Mouse (Mus musculus) neural tube, embryonic 13.5 days (tissue): Measurements from ENCODE around the gene Ttpal. TPM values are rescaled to one million over a fixed set of nuclear protein-coding genes. Genes with fewer than 3 reads are reported as not detected.
A peak's percentile ranks its signal among the peaks of the same experiment; 100 is the strongest.
"Not testable (repeated sequence)": the region's sequence is repeated elsewhere in the genome, so short reads cannot be mapped to it uniquely, and the experiment has no call there.

Source experiments
- ATAC-seq: fragments of 200-750 bp; cut with Nextera tagmentation; 2 replicates; pipeline ENCODE4 v1.8.0; 2017; ENCODE audit warnings: low read depth, mild to moderate bottlenecking, moderate TSS enrichment, moderate library complexity
- H3K27ac ChIP-seq: fragments of 300-500 bp; sonication (generic); replicated peaks from 2 replicates; pipeline ENCODE4 v1.5.1; 2015; ENCODE audit warnings: moderate library complexity, mild to moderate bottlenecking, inconsistent platforms
- H3K27me3 ChIP-seq: fragments of 300-500 bp; sonication (generic); 2 replicates; pipeline ENCODE4 v1.6.1; 2015; ENCODE audit warnings: mild to moderate bottlenecking, inconsistent platforms
- H3K36me3 ChIP-seq: fragments of 300-500 bp; sonication (generic); 2 replicates; pipeline ENCODE4 v1.6.1; 2015; ENCODE audit warnings: mild to moderate bottlenecking, inconsistent platforms
- H3K4me1 ChIP-seq: fragments of 300-500 bp; sonication (generic); replicated peaks from 2 replicates; pipeline ENCODE4 v1.6.1; 2015; ENCODE audit warnings: inconsistent platforms
- H3K4me2 ChIP-seq: fragments of 300-500 bp; sonication (generic); 2 replicates; pipeline ENCODE4 v1.6.1; 2015; ENCODE audit warnings: inconsistent platforms, mild to moderate bottlenecking, moderate library complexity
- H3K4me3 ChIP-seq: fragments of 300-500 bp; sonication (generic); 2 replicates; pipeline ENCODE4 v1.5.1; 2015; ENCODE audit warnings: mild to moderate bottlenecking, inconsistent platforms
- H3K9ac ChIP-seq: fragments of 300-500 bp; sonication (generic); 2 replicates; pipeline ENCODE4 v1.6.1; 2015; ENCODE audit warnings: moderate library complexity, mild to moderate bottlenecking, inconsistent platforms
- H3K9me3 ChIP-seq: fragments of 300-500 bp; sonication (generic); 2 replicates; pipeline ENCODE4 v1.6.1; 2016; ENCODE audit warnings: inconsistent platforms
- WGBS: fragments of 180-500 bp; shearing (Covaris S2); methylation state at CpG from one replicate; pipeline ENCODE4 v1.1.7; 2015; 5-methylcytosine and 5-hydroxymethylcytosine counted together
- polyA plus RNA-seq: library from polyadenylated mRNA; unstranded; fragments of >200 nt; fragmentation: Nextera tagmentation; extraction: Ambion mirVana; gene quantifications from 2 replicates; pipeline ENCODE4 v1.2.1, GENCODE M21; 2015

The Ttpal gene
- polyA plus RNA-seq, 1 experiment from 2014 or later, result 39.2 TPM

- no peak overlapping the region for H3K4me2 ChIP-seq
- ATAC-seq, result no peak
- 0 out of 2 replicates have a peak, but pooled peaks cover 13% of the 10 kb centered on the region for H3K36me3 ChIP-seq
- H3K4me1 ChIP-seq, result peaks cover 58% of the 10 kb centered on the region
- no peaks in the 10 kb centered on the region for H3K9me3 ChIP-seq
- H3K9ac ChIP-seq, result no peak overlapping the region
- no peaks in the 10 kb centered on the region for H3K27me3 ChIP-seq
- no peak overlapping the region; the same call in 1 of the 2 replicates for H3K27ac ChIP-seq
- no peak overlapping the region for H3K4me3 ChIP-seq
- WGBS, result 74% methylated on average over 3 of the region's 3 CpGs
Observed at GRCm38 (mm10) chr2:163641681-163642080, 39.6 kb downstream of the Ttpal start.

DNA sequence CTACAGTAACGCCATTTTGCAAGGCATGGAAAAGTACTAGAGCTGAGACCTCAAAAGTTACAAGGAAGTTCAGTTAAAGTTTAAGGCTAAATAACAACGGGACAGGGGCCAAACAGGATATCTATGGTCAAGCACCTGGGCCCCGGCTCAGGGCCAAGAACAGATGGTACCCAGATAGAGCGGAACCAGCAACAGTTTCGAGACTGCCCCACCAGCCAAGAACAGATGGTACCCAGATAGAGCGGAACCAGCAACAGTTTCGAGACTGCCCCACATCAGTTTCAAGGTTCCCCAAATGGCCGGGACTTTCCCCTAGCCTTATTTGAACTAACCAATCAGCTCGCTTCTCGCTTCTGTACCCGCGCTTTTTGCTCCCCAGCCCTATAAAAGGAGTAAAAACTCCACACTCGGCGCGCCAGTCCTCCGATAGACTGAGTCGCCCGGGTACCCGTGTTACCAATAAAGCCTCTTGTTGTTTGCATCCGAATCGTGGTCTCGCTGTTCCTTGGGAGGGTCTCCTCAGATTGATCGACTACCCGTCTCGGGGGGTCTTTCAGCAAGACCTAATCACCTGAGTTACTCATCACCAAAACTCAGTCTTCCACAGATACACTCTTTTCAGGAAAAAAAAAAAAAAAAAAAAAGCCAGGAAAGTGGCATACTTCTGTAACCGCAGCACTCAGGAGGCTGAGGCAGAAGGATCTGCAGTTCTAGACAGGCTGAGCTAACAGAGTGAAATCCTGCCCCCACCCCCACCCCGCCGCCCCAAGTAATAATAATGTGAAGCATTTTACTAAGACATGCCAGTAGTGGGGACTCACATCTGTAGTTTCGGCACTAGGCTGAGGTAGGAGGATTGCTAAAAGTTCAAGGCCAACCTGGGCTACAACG, 40.8 kb downstream of the Ttpal start:
- Histone ChIP-seq H3K4me1 (peaks cover 52% of the 10 kb centered on the region), H3K27me3 (no peaks in the 10 kb centered on the region), H3K9me3 (no peaks in the 10 kb centered on the region), H3K4me2 (peak overlapping the region; percentile 70), H3K9ac (peak overlapping the region; percentile 97; the same call in 1 of the 2 replicates), H3K36me3 (0 out of 2 replicates have a peak, but pooled peaks cover 7% of the 10 kb centered on the region), H3K4me3 (peak overlapping the region; percentile 93), H3K27ac (peak overlapping the region; percentile 6)
- ATAC-seq, result no peak
- WGBS, result 86% methylated on average over 30 of the region's 30 CpGs

DNA sequence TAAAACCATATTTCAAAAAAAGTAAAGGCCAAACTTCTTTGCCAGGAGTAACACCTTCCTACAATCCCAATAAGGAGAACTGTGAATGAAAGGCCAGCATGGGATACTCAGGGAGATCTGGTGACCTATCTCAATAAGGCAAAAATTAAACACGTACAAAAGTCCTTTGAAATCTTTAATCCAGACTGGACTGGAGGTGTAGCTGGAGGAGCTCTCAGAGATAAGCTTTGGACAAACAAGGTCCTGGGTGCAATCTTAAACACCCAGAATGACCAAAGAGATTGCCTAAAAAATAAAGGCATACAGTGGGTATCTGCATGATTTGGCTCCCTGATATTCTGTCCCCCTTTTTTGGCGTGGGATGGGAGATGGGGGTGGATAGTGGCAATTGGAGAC, 41.5 kb downstream of the Ttpal start:
- H3K27me3 ChIP-seq, result no peaks in the 10 kb centered on the region
- ATAC-seq, result no peak
- H3K4me3 ChIP-seq, result peak overlapping the region; percentile 93
- peak overlapping the region; percentile 70 for H3K4me2 ChIP-seq
- 81% methylated on average over 2 of the region's 2 CpGs for WGBS
- H3K36me3 ChIP-seq, result 0 out of 2 replicates have a peak, but pooled peaks cover 6% of the 10 kb centered on the region
- H3K27ac ChIP-seq, result 0 out of 2 replicates have a peak overlapping the region, but pooled peaks have one; percentile 99
- H3K9me3 ChIP-seq, result no peaks in the 10 kb centered on the region
- H3K4me1 ChIP-seq, result peaks cover 48% of the 10 kb centered on the region
- peak overlapping the region; percentile 97 for H3K9ac ChIP-seq

GRCm38 (mm10) chr2:163644047-163644446, 41.9 kb downstream of the Ttpal start:
- no peak for ATAC-seq
- 9% methylated on average over 4 of the region's 4 CpGs for WGBS
- peak overlapping the region; percentile 70 for H3K4me2 ChIP-seq
- H3K4me1 ChIP-seq, result peaks cover 45% of the 10 kb centered on the region
- no peaks in the 10 kb centered on the region for H3K9me3 ChIP-seq
- H3K27ac ChIP-seq, result peak overlapping the region; percentile 99
- no peaks in the 10 kb centered on the region for H3K27me3 ChIP-seq
- peak overlapping the region; percentile 93 for H3K4me3 ChIP-seq
- H3K9ac ChIP-seq, result peak overlapping the region; percentile 97
- H3K36me3 ChIP-seq, result 0 out of 2 replicates have a peak, but pooled peaks cover 6% of the 10 kb centered on the region

DNA sequence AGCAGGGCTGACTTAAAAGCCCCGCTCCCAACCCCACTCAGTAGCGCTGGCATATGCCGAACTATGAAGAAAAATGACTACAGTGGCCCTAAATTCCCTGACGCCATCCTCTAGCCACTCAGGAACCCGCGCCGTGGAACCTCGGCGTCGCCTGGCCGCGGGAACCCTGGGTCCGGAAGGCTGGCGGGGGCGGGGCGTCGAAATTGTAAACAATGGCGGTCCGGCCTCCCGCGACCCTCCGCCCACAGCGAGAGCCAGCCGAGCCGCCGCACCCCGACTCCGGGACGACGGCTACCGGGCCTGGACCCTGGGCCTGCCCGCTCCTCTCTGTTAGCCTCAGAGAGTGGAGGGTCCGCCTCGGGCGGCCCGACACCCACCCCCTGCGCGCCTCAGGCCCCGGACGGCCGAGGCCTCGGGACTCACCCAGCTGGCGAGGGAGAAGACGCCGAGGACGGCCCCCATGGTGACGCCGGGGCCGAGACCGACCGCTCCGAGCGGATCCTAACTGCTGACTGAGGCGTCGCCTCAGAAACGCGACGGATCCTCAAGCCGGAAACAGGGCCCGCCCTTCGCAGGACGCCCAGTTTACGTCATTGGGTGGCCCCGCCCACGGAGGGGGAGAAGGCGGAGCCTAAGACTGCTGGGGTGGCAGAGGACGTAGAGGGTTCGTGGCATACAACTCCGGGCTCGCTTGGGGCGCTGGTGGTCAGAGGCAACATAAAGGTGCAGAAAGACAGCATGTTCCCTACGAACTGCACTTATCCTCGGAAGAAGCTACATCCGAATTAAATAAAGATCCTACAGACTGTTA, 42.7 kb downstream of the Ttpal start, which contains the start of gene Serinc3:
Serinc3 (minus strand) TSS at position 557 of the 811 bp plus-strand sequence.
- under 1% methylated on average over 66 of the region's 74 CpGs for WGBS
- H3K4me1 ChIP-seq, result peaks cover 40% of the 10 kb centered on the region
- peak within 1 kb of the TSS; percentile 97 for H3K9ac ChIP-seq
- no peaks in the 10 kb centered on the region for H3K27me3 ChIP-seq
- H3K36me3 ChIP-seq, result 0 out of 2 replicates have a peak, but pooled peaks cover 6% of the 10 kb centered on the region
- ATAC-seq, result peak; percentile 97
- H3K27ac ChIP-seq, result peak within 1 kb of the TSS; percentile 99
- H3K9me3 ChIP-seq, result 0 out of 2 replicates have a peak, but pooled peaks cover 4% of the 10 kb centered on the region
- H3K4me3 ChIP-seq, result peak within 1 kb of the TSS; percentile 93
- H3K4me2 ChIP-seq, result peak within 1 kb of the TSS; percentile 70

DNA sequence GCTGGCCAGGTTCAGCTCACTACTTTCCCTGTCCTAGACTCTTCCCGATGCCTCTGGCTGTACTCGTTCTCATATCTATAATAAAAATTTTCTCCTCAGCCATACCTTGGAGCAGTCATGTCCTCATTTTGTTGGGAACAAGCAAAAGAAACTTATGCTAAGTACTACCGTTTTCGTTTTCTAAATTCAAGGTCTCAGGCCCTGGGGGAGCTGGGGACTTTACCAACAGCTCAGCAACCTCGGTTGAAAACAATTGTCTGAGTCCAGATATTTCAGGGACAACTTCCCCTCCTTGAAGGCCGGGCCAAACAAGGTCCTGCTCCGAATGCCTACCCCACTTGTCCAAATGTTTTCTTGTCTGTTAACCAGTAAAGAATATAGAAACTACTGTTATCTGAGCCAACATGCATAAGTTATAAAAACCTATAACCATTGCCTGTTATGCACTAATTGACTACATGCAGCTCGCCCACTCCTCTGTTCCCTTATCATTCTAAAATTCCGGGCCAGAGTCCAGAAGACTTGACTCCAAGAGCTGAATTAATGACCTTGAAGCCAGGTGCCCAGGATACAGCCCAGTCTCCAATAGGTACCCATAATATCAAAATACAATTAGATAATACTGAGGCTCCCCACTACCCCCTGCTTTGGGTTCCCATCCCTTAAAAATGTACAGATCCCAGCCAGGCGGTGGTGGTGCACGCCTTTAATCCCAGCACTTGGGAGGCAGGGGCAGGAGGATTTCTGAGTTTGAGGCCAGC, 43.8 kb downstream of the Ttpal start:
- H3K4me1 ChIP-seq, result peaks cover 29% of the 10 kb centered on the region
- H3K27ac ChIP-seq, result peak overlapping the region; percentile 99
- H3K4me2 ChIP-seq, result peak overlapping the region; percentile 70; the same call in 1 of the 2 replicates
- no peak for ATAC-seq
- H3K27me3 ChIP-seq, result no peaks in the 10 kb centered on the region
- no peak overlapping the region for H3K4me3 ChIP-seq
- WGBS, result 84% methylated on average over 11 of the region's 11 CpGs
- H3K9me3 ChIP-seq, result peaks cover 14% of the 10 kb centered on the region; the same call in 1 of the 2 replicates
- 0 out of 2 replicates have a peak overlapping the region, but pooled peaks have one; percentile 38 for H3K9ac ChIP-seq
- H3K36me3 ChIP-seq, result 0 out of 2 replicates have a peak, but pooled peaks cover 3% of the 10 kb centered on the region

GRCm38 (mm10) chr2:163646461-163647080, 44.5 kb downstream of the Ttpal start:
- peaks cover 23% of the 10 kb centered on the region for H3K4me1 ChIP-seq
- no peak overlapping the region for H3K27ac ChIP-seq
- H3K9me3 ChIP-seq, result peaks cover 14% of the 10 kb centered on the region; the same call in 1 of the 2 replicates
- 87% methylated on average over 5 of the region's 5 CpGs for WGBS
- H3K27me3 ChIP-seq, result no peaks in the 10 kb centered on the region
- H3K4me2 ChIP-seq, result no peak overlapping the region
- no peak overlapping the region for H3K9ac ChIP-seq
- H3K36me3 ChIP-seq, result no peaks in the 10 kb centered on the region
- no peak for ATAC-seq
- no peak overlapping the region for H3K4me3 ChIP-seq

DNA sequence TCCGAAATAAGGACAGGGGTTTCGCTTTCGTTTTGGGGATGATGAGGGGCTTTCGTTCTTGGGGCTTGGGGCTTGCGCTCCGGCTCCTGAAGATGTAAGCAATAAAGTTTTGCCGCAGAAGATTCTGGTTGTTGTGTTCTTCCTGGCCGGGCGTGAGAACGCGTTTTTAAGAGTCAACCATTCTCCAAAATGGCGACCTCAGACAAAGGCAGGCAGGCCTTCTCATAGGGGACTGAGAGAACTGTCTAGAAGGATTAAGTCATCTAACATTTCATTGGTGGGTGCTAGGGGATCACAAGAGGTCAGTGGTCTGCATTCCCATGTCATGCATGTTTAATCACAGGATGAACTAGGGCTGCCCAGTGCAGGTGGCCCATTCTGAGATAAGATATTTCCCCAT, 53.6 kb downstream of the Ttpal start:
- H3K4me3 ChIP-seq, H3K4me2 ChIP-seq, H3K9ac ChIP-seq, H3K27ac ChIP-seq, H3K9me3 ChIP-seq, H3K27me3 ChIP-seq, H3K36me3 ChIP-seq, ATAC-seq: not testable (repeated sequence)
- H3K4me1 ChIP-seq, result peaks cover 22% of the 10 kb centered on the region
- WGBS, result 99% methylated on average over 9 of the region's 12 CpGs

DNA sequence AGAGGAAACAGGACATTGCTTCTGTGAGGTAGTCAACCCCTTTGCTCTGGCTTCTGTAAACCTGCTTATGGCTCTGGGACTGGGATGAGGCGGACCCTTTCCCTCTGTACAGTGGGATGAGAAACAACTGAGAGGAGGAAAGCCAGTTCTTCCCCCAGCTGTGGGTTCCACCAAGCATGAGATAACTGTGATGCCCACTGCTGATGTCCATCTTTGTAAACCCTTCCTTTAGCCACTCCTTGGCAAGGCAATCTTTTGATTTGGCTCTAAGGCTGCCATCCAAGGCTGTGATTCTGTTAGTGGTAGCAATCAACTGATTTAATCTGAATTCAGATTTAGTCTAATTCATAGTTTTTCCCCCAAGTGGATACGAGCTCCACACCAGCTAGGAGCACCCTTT, 55.4 kb downstream of the Ttpal start:
- Histone ChIP-seq H3K9me3 (no peaks in the 10 kb centered on the region), H3K4me3 (no peak overlapping the region), H3K27ac (no peak overlapping the region), H3K9ac (no peak overlapping the region; the same call in 1 of the 2 replicates), H3K27me3 (no peaks in the 10 kb centered on the region), H3K36me3 (no peaks in the 10 kb centered on the region), H3K4me1 (peaks cover 32% of the 10 kb centered on the region), H3K4me2 (peak overlapping the region; percentile 60; the same call in 1 of the 2 replicates)
- ATAC-seq, result no peak
- 77% methylated on average over 2 of the region's 2 CpGs for WGBS

DNA sequence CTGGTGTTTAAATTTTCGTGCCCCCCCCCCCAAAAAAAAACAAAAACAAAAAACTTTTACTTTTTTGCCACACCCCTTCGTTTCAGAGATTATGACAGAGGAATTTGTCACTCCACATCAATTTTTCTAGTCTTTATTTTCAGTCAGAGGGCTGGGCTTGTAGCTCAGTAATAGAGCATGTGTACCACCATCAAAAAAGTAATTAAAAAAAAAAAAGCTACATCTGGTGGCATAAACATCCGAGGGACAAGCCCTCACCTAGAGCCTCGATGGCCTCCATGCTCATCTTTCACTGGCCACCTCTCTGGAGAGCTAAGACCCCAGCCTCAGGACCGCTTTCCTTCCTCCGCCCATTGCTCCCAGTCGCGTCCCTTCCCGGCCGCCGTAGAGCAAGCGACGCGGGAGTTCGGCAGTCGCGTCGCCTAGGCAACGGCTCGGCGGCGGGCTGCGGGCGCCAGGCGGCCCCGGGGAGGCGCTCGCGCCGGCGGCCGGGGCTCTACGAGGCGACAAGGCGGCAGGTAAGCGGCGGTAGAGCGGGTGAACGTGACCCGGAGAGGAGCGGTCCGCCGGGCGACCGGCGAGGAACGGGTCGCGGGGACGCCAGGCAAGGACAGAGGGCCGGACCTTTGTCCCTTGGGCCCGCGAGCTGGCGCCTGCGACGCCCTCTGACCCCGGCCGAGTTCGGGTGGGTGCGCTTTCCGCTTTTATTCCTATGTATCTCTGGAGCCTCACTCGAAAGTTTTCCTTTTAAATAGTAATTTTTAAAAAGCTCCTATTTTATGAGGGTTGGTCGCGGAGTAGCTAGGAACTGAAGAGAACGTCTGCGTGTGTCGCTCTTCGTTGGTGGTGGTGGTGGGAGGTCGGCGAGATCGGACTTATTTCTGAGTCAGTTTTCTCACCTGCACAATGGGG, 56.1 kb downstream of the Ttpal start, which contains the start of gene Pkig:
Pkig (plus strand) TSS at position 412 of the 912 bp plus-strand sequence.
- no peaks in the 10 kb centered on the region for H3K9me3 ChIP-seq
- peaks cover 32% of the 10 kb centered on the region for H3K4me1 ChIP-seq
- no peaks in the 10 kb centered on the region for H3K27me3 ChIP-seq
- peak within 1 kb of the TSS; percentile 60 for H3K4me2 ChIP-seq
- peak; percentile 90 for ATAC-seq
- H3K4me3 ChIP-seq, result peak within 1 kb of the TSS; percentile 77
- peak within 1 kb of the TSS; percentile 78 for H3K27ac ChIP-seq
- no peaks in the 10 kb centered on the region for H3K36me3 ChIP-seq
- WGBS, result under 1% methylated on average over 71 of the region's 71 CpGs
- H3K9ac ChIP-seq, result peak within 1 kb of the TSS; percentile 86
